Mouse (Mus musculus): ENCODE data around the gene Gatb.

Gene Gatb

GRCm38 (mm10) chr3:85652727-85653665, 79.1 kb downstream of the Gatb start:
- no peak for DNase-seq (ENCODE audit: low spot score in 2 of 2)

- DNase-seq (ENCODE audit: low spot score in 2 of 2) = no peak
Observed at GRCm38 (mm10) chr3:85655538-85655937, 81.6 kb downstream of the Gatb start.

- no peak for DNase-seq (ENCODE audit: low spot score in 2 of 2)
Observed at GRCm38 (mm10) chr3:85659681-85660080, 85.8 kb downstream of the Gatb start.

- peak; percentile 60 to 69 for DNase-seq (ENCODE audit: low spot score in 2 of 2)
Observed at GRCm38 (mm10) chr3:85661926-85662813, 88.3 kb downstream of the Gatb start.

GRCm38 (mm10) chr3:85663826-85664225, 89.9 kb downstream of the Gatb start:
- no peak for DNase-seq (ENCODE audit: low spot score in 2 of 2)

GRCm38 (mm10) chr3:85664591-85665171, 90.8 kb downstream of the Gatb start:
- DNase-seq (ENCODE audit: low spot score in 2 of 2) = peak; percentile 71 to 86

GRCm38 (mm10) chr3:85666166-85666565, 92.2 kb downstream of the Gatb start:
- no peak for DNase-seq (ENCODE audit: low spot score in 2 of 2)

GRCm38 (mm10) chr3:85666736-85667135, 92.8 kb downstream of the Gatb start:
- no peak for DNase-seq (ENCODE audit: low spot score in 2 of 2)

GRCm38 (mm10) chr3:85667683-85668082, 93.8 kb downstream of the Gatb start:
- no peak for DNase-seq (ENCODE audit: low spot score in 2 of 2)

GRCm38 (mm10) chr3:85669844-85670243, 95.9 kb downstream of the Gatb start:
- DNase-seq (ENCODE audit: low spot score in 2 of 2) = no peak

- DNase-seq (ENCODE audit: low spot score in 2 of 2) = no peak
Observed at GRCm38 (mm10) chr3:85677133-85677532, 103.2 kb downstream of the Gatb start.

- no peak for DNase-seq (ENCODE audit: low spot score in 2 of 2)
Observed at GRCm38 (mm10) chr3:85677952-85678351, 104.0 kb downstream of the Gatb start.

- no peak for DNase-seq (ENCODE audit: low spot score in 2 of 2)
Observed at GRCm38 (mm10) chr3:85679312-85679933, 105.5 kb downstream of the Gatb start.

GRCm38 (mm10) chr3:85679960-85680359, 106.0 kb downstream of the Gatb start:
- no peak for DNase-seq (ENCODE audit: low spot score in 2 of 2)

- no peak for DNase-seq (ENCODE audit: low spot score in 2 of 2)
Observed at GRCm38 (mm10) chr3:85681136-85681535, 107.2 kb downstream of the Gatb start.

GRCm38 (mm10) chr3:85683618-85684017, 109.7 kb downstream of the Gatb start:
- no peak for DNase-seq (ENCODE audit: low spot score in 2 of 2)

GRCm38 (mm10) chr3:85685271-85685670, 111.4 kb downstream of the Gatb start:
- no peak for DNase-seq (ENCODE audit: low spot score in 2 of 2)

GRCm38 (mm10) chr3:85688341-85688740, 114.4 kb downstream of the Gatb start:
- no peak for DNase-seq (ENCODE audit: low spot score in 2 of 2)

GRCm38 (mm10) chr3:85691134-85691533, 117.2 kb downstream of the Gatb start:
- no peak for DNase-seq (ENCODE audit: low spot score in 2 of 2)

- DNase-seq (ENCODE audit: low spot score in 2 of 2) = no peak
Observed at GRCm38 (mm10) chr3:85693013-85693412, 119.1 kb downstream of the Gatb start.

GRCm38 (mm10) chr3:85695056-85695455, 121.1 kb downstream of the Gatb start:
- DNase-seq (ENCODE audit: low spot score in 2 of 2) = no peak

GRCm38 (mm10) chr3:85698496-85698895, 124.6 kb downstream of the Gatb start:
- DNase-seq (ENCODE audit: low spot score in 2 of 2) = no peak

All from right cerebral cortex, postnatal 10 days (tissue).